Mouse (Mus musculus): ENCODE results near the gene Foxd1. TPM values are rescaled to one million over a fixed set of nuclear protein-coding genes. Genes with fewer than 3 reads are reported as not detected.

Gene Foxd1
- polyA plus RNA-seq, 1 experiment from 2014 or later, result 2.9 TPM

GRCm38 (mm10) chr13:98349491-98349890 lies 4.6 kb upstream of the Foxd1 start:
- Histone ChIP-seq H3K36me3 (ENCODE audit: control insufficient read depth, insufficient read depth, low read length) (no peaks in the 10 kb centered on the region), H3K27me3 (replicated peaks; ENCODE audit: control insufficient read depth, insufficient read depth, low read length) (peaks cover 50% of the 10 kb centered on the region), H3K9ac (ENCODE audit: low read depth, low read length) (no peak overlapping the region), H3K4me3 (ENCODE audit: low read depth, low read length) (no peak overlapping the region), H3K4me1 (ENCODE audit: control insufficient read depth, insufficient read depth, low read length) (peaks cover 4% of the 10 kb centered on the region; the same call in 1 of the 2 replicates), H3K9me3 (ENCODE audit: control insufficient read depth, low read length) (no peaks in the 10 kb centered on the region), H3K27ac (replicated peaks; ENCODE audit: low read depth, low read length) (no peak overlapping the region), H3K4me2 (ENCODE audit: low read depth, low read length) (no peak overlapping the region)
- WGBS, result 61% methylated on average over 4 of the region's 4 CpGs
- ATAC-seq (ENCODE audit: low read depth), result no peak
- DNase-seq (ENCODE audit: low spot score), result no peak

GRCm38 (mm10) chr13:98351527-98351926 lies 2.5 kb upstream of the Foxd1 start:
- Histone ChIP-seq H3K27ac (replicated peaks; ENCODE audit: low read depth, low read length) (no peak overlapping the region), H3K4me3 (ENCODE audit: low read depth, low read length) (no peak overlapping the region), H3K4me1 (ENCODE audit: control insufficient read depth, insufficient read depth, low read length) (peaks cover 4% of the 10 kb centered on the region; the same call in 1 of the 2 replicates), H3K4me2 (ENCODE audit: low read depth, low read length) (no peak overlapping the region), H3K27me3 (replicated peaks; ENCODE audit: control insufficient read depth, insufficient read depth, low read length) (peaks cover 60% of the 10 kb centered on the region), H3K9me3 (ENCODE audit: control insufficient read depth, low read length) (no peaks in the 10 kb centered on the region), H3K36me3 (ENCODE audit: control insufficient read depth, insufficient read depth, low read length) (no peaks in the 10 kb centered on the region), H3K9ac (ENCODE audit: low read depth, low read length) (no peak overlapping the region)
- WGBS, result 10% methylated on average over 8 of the region's 8 CpGs
- DNase-seq (ENCODE audit: low spot score), result no peak
- no peak for ATAC-seq (ENCODE audit: low read depth)

GRCm38 (mm10) chr13:98352381-98352975 lies 1.6 kb upstream of the Foxd1 start:
- H3K4me1 ChIP-seq (ENCODE audit: control insufficient read depth, insufficient read depth, low read length), result peaks cover 4% of the 10 kb centered on the region; the same call in 1 of the 2 replicates
- peaks cover 60% of the 10 kb centered on the region for H3K27me3 ChIP-seq (replicated peaks; ENCODE audit: control insufficient read depth, insufficient read depth, low read length)
- no peak for ATAC-seq (ENCODE audit: low read depth)
- 14% methylated on average over 14 of the region's 14 CpGs for WGBS
- no peak overlapping the region for H3K4me3 ChIP-seq (ENCODE audit: low read depth, low read length)
- no peak overlapping the region for H3K27ac ChIP-seq (replicated peaks; ENCODE audit: low read depth, low read length)
- no peak overlapping the region for H3K4me2 ChIP-seq (ENCODE audit: low read depth, low read length)
- no peaks in the 10 kb centered on the region for H3K9me3 ChIP-seq (ENCODE audit: control insufficient read depth, low read length)
- no peak for DNase-seq (ENCODE audit: low spot score)
- H3K36me3 ChIP-seq (ENCODE audit: control insufficient read depth, insufficient read depth, low read length), result no peaks in the 10 kb centered on the region
- H3K9ac ChIP-seq (ENCODE audit: low read depth, low read length), result no peak overlapping the region

- ATAC-seq (ENCODE audit: low read depth) (peak; percentile 11; the same call in 1 of the 2 replicates), DNase-seq (ENCODE audit: low spot score) (no peak)
- H3K27me3 ChIP-seq (replicated peaks; ENCODE audit: control insufficient read depth, insufficient read depth, low read length), result peaks cover 70% of the 10 kb centered on the region
- peak overlapping the region; percentile 83 for H3K4me2 ChIP-seq (ENCODE audit: low read depth, low read length)
- H3K9ac ChIP-seq (ENCODE audit: low read depth, low read length), result peak overlapping the region; percentile 77
- H3K36me3 ChIP-seq (ENCODE audit: control insufficient read depth, insufficient read depth, low read length), result no peaks in the 10 kb centered on the region
- H3K27ac ChIP-seq (replicated peaks; ENCODE audit: low read depth, low read length), result no peak overlapping the region
- peaks cover 4% of the 10 kb centered on the region; the same call in 1 of the 2 replicates for H3K4me1 ChIP-seq (ENCODE audit: control insufficient read depth, insufficient read depth, low read length)
- no peaks in the 10 kb centered on the region for H3K9me3 ChIP-seq (ENCODE audit: control insufficient read depth, low read length)
- WGBS, result under 1% methylated on average over 13 of the region's 13 CpGs
- H3K4me3 ChIP-seq (ENCODE audit: low read depth, low read length), result peak overlapping the region; percentile 60
These were observed 343 bp upstream of the Foxd1 start for GRCm38 (mm10) chr13:98353709-98354089.

- Histone ChIP-seq H3K4me3 (ENCODE audit: low read depth, low read length) (peak overlapping the region; percentile 60), H3K36me3 (ENCODE audit: control insufficient read depth, insufficient read depth, low read length) (no peaks in the 10 kb centered on the region), H3K27ac (replicated peaks; ENCODE audit: low read depth, low read length) (peak overlapping the region; percentile 79), H3K9ac (ENCODE audit: low read depth, low read length) (peak overlapping the region; percentile 77), H3K4me1 (ENCODE audit: control insufficient read depth, insufficient read depth, low read length) (peaks cover 4% of the 10 kb centered on the region; the same call in 1 of the 2 replicates), H3K27me3 (replicated peaks; ENCODE audit: control insufficient read depth, insufficient read depth, low read length) (peaks cover 82% of the 10 kb centered on the region), H3K4me2 (ENCODE audit: low read depth, low read length) (peak overlapping the region; percentile 83), H3K9me3 (ENCODE audit: control insufficient read depth, low read length) (no peaks in the 10 kb centered on the region)
- DNase-seq (ENCODE audit: low spot score) (peak; percentile 62), ATAC-seq (ENCODE audit: low read depth) (peak; percentile 41)
- 0% methylated on average over 11 of the region's 102 CpGs for WGBS
These were observed 973 bp downstream of the Foxd1 start for GRCm38 (mm10) chr13:98354871-98355558.

GRCm38 (mm10) chr13:98355559-98356111 lies 1.6 kb downstream of the Foxd1 start:
- WGBS, result 2% methylated on average over 43 of the region's 81 CpGs
- Histone ChIP-seq H3K4me2 (ENCODE audit: low read depth, low read length) (peak overlapping the region; percentile 83), H3K27me3 (replicated peaks; ENCODE audit: control insufficient read depth, insufficient read depth, low read length) (peaks cover 82% of the 10 kb centered on the region), H3K9me3 (ENCODE audit: control insufficient read depth, low read length) (no peaks in the 10 kb centered on the region), H3K4me1 (ENCODE audit: control insufficient read depth, insufficient read depth, low read length) (peaks cover 4% of the 10 kb centered on the region; the same call in 1 of the 2 replicates), H3K9ac (ENCODE audit: low read depth, low read length) (peak overlapping the region; percentile 77), H3K4me3 (ENCODE audit: low read depth, low read length) (peak overlapping the region; percentile 60), H3K27ac (replicated peaks; ENCODE audit: low read depth, low read length) (peak overlapping the region; percentile 79), H3K36me3 (ENCODE audit: control insufficient read depth, insufficient read depth, low read length) (no peaks in the 10 kb centered on the region)
- DNase-seq (ENCODE audit: low spot score) (no peak), ATAC-seq (ENCODE audit: low read depth) (no peak)

GRCm38 (mm10) chr13:98356176-98356972 lies 2.3 kb downstream of the Foxd1 start:
- H3K36me3 ChIP-seq (ENCODE audit: control insufficient read depth, insufficient read depth, low read length), result no peaks in the 10 kb centered on the region
- peaks cover 82% of the 10 kb centered on the region for H3K27me3 ChIP-seq (replicated peaks; ENCODE audit: control insufficient read depth, insufficient read depth, low read length)
- H3K9me3 ChIP-seq (ENCODE audit: control insufficient read depth, low read length), result no peaks in the 10 kb centered on the region
- peaks cover 4% of the 10 kb centered on the region; the same call in 1 of the 2 replicates for H3K4me1 ChIP-seq (ENCODE audit: control insufficient read depth, insufficient read depth, low read length)
- ATAC-seq (ENCODE audit: low read depth), result no peak
- WGBS, result 10% methylated on average over 9 of the region's 9 CpGs
- H3K9ac ChIP-seq (ENCODE audit: low read depth, low read length), result peak overlapping the region; percentile 77
- peak overlapping the region; percentile 60 for H3K4me3 ChIP-seq (ENCODE audit: low read depth, low read length)
- H3K27ac ChIP-seq (replicated peaks; ENCODE audit: low read depth, low read length), result 0 out of 2 replicates have a peak overlapping the region, but pooled peaks have one; percentile 79
- DNase-seq (ENCODE audit: low spot score), result no peak
- peak overlapping the region; percentile 83 for H3K4me2 ChIP-seq (ENCODE audit: low read depth, low read length)

GRCm38 (mm10) chr13:98356973-98357425 lies 3.0 kb downstream of the Foxd1 start:
- 14% methylated on average over 6 of the region's 6 CpGs for WGBS
- H3K4me1 ChIP-seq (ENCODE audit: control insufficient read depth, insufficient read depth, low read length), result peaks cover 4% of the 10 kb centered on the region; the same call in 1 of the 2 replicates
- no peaks in the 10 kb centered on the region for H3K9me3 ChIP-seq (ENCODE audit: control insufficient read depth, low read length)
- no peak overlapping the region for H3K27ac ChIP-seq (replicated peaks; ENCODE audit: low read depth, low read length)
- ATAC-seq (ENCODE audit: low read depth) (no peak), DNase-seq (ENCODE audit: low spot score) (no peak)
- peak overlapping the region; percentile 28 for H3K4me3 ChIP-seq (ENCODE audit: low read depth, low read length)
- H3K27me3 ChIP-seq (replicated peaks; ENCODE audit: control insufficient read depth, insufficient read depth, low read length), result peaks cover 79% of the 10 kb centered on the region
- H3K9ac ChIP-seq (ENCODE audit: low read depth, low read length), result peak overlapping the region; percentile 36
- H3K36me3 ChIP-seq (ENCODE audit: control insufficient read depth, insufficient read depth, low read length), result no peaks in the 10 kb centered on the region
- H3K4me2 ChIP-seq (ENCODE audit: low read depth, low read length), result peak overlapping the region; percentile 50
